ENCODE assay signal across 23 mouse cellular contexts in genomic region chr15:82934971-82935370, GRCm38 (mm10). TPM values are rescaled to one million over a fixed set of nuclear protein-coding genes. Genes with fewer than 3 reads are reported as not detected.
DNase-seq lines count a peak whose midpoint lies in the region; ATAC-seq lines count a peak whose summit lies in the region.
"Had no signal": no experiment of that assay in that cellular context is flagged by ENCODE, and none has a peak within 500 bp of the region (broad histone marks: within the 10 kb centered on the region; RNA-seq: fewer than 3 reads in every experiment).

No protein-coding gene starts in this region.

- no peaks in the 10 kb centered on the region; the same call in 1 of the 2 replicates for H3K27me3 ChIP-seq in hindbrain, embryonic 11.5 days (ENCODE audit: control insufficient read depth, insufficient read depth, low read length)
- peaks cover 65% of the 10 kb centered on the region for H3K27me3 ChIP-seq in hindbrain, embryonic 10.5 days (ENCODE audit: insufficient read depth, poor library complexity, severe bottlenecking)
- H3K27me3 ChIP-seq in midbrain, embryonic 12.5 days, result peaks cover 12% of the 10 kb centered on the region
- H3K27me3 ChIP-seq in midbrain, embryonic 15.5 days (replicated peaks), result no peaks in the 10 kb centered on the region
- H3K27me3 ChIP-seq in forebrain, embryonic 15.5 days, result no peaks in the 10 kb centered on the region
- H3K27me3 ChIP-seq: embryonic facial prominence, embryonic 13.5 days; stomach, embryonic 15.5 days had no signal

- H3K4me3 ChIP-seq in hindbrain, embryonic 11.5 days (ENCODE audit: low read depth, low read length), result no peak overlapping the region
- no peak overlapping the region for H3K4me3 ChIP-seq in hindbrain, embryonic 10.5 days
- no peak overlapping the region for H3K4me3 ChIP-seq in midbrain, embryonic 12.5 days
- H3K4me3 ChIP-seq in midbrain, embryonic 15.5 days, result no peak overlapping the region
- H3K4me3 ChIP-seq in forebrain, embryonic 15.5 days, result no peak overlapping the region
- H3K4me3 ChIP-seq: embryonic facial prominence, embryonic 13.5 days; erythroblast, embryonic 14.5 days; heart, embryonic 15.5 days; limb, embryonic 10.5 days; neural tube, embryonic 12.5 days; stomach, embryonic 15.5 days had no signal

- no peak overlapping the region for H3K4me2 ChIP-seq in hindbrain, embryonic 11.5 days (replicated peaks; ENCODE audit: low read depth, low read length)
- H3K4me2 ChIP-seq in midbrain, embryonic 12.5 days (replicated peaks), result no peak overlapping the region
- H3K4me2 ChIP-seq in midbrain, embryonic 15.5 days, result no peak overlapping the region
- no peak overlapping the region for H3K4me2 ChIP-seq in forebrain, embryonic 15.5 days (replicated peaks)
- H3K4me2 ChIP-seq: embryonic facial prominence, embryonic 13.5 days; heart, embryonic 15.5 days; neural tube, embryonic 12.5 days; stomach, embryonic 15.5 days had no signal

- 64% methylated on average over 10 of the region's 10 CpGs for WGBS in hindbrain, embryonic 11.5 days
- 76% methylated on average over 10 of the region's 10 CpGs for WGBS in hindbrain, embryonic 10.5 days
- 86% methylated on average over 10 of the region's 10 CpGs for WGBS in midbrain, embryonic 12.5 days
- 69% methylated on average over 10 of the region's 10 CpGs for WGBS in midbrain, embryonic 15.5 days
- 56% methylated on average over 10 of the region's 10 CpGs for whole genome bisulfite sequencing in forebrain, embryonic 15.5 days

- ATAC-seq in hindbrain, embryonic 11.5 days (ENCODE audit: low FRiP score), result no peak
- ATAC-seq in midbrain, embryonic 12.5 days (ENCODE audit: low FRiP score, low read depth), result no peak
- ATAC-seq in midbrain, embryonic 15.5 days (replicated peaks), result no peak
- ATAC-seq in forebrain, embryonic 15.5 days (replicated peaks), result peak; percentile 41

- no peaks in the 10 kb centered on the region for H3K36me3 ChIP-seq in hindbrain, embryonic 11.5 days (ENCODE audit: control insufficient read depth, insufficient read depth, low read length)
- no peaks in the 10 kb centered on the region for H3K36me3 ChIP-seq in hindbrain, embryonic 10.5 days
- no peaks in the 10 kb centered on the region for H3K36me3 ChIP-seq in midbrain, embryonic 12.5 days
- no peaks in the 10 kb centered on the region for H3K36me3 ChIP-seq in midbrain, embryonic 15.5 days (replicated peaks)
- H3K36me3 ChIP-seq in forebrain, embryonic 15.5 days, result no peaks in the 10 kb centered on the region
- H3K36me3 ChIP-seq: heart, embryonic 15.5 days; neural tube, embryonic 12.5 days; stomach, embryonic 15.5 days had no signal

- peaks cover 9% of the 10 kb centered on the region for H3K4me1 ChIP-seq in hindbrain, embryonic 11.5 days (replicated peaks; ENCODE audit: control insufficient read depth, insufficient read depth, low read length)
- H3K4me1 ChIP-seq in hindbrain, embryonic 10.5 days (replicated peaks), result peaks cover 71% of the 10 kb centered on the region
- H3K4me1 ChIP-seq in midbrain, embryonic 12.5 days, result peaks cover 75% of the 10 kb centered on the region
- peaks cover 74% of the 10 kb centered on the region for H3K4me1 ChIP-seq in midbrain, embryonic 15.5 days
- H3K4me1 ChIP-seq in forebrain, embryonic 15.5 days, result peaks cover 84% of the 10 kb centered on the region

- no peak overlapping the region for H3K9ac ChIP-seq in hindbrain, embryonic 11.5 days (ENCODE audit: low read depth, low read length)
- no peak overlapping the region for H3K9ac ChIP-seq in midbrain, embryonic 12.5 days (replicated peaks)
- H3K9ac ChIP-seq in midbrain, embryonic 15.5 days, result no peak overlapping the region
- H3K9ac ChIP-seq in forebrain, embryonic 15.5 days (replicated peaks), result no peak overlapping the region; the same call in 1 of the 2 replicates
- H3K9ac ChIP-seq: embryonic facial prominence, embryonic 13.5 days; heart, embryonic 15.5 days; neural tube, embryonic 12.5 days; stomach, embryonic 15.5 days had no signal

- H3K27ac ChIP-seq in hindbrain, embryonic 11.5 days (ENCODE audit: low read depth, low read length), result 0 out of 2 replicates have a peak overlapping the region, but pooled peaks have one; percentile 13
- H3K27ac ChIP-seq in hindbrain, embryonic 10.5 days, result no peak overlapping the region
- 0 out of 2 replicates have a peak overlapping the region, but pooled peaks have one; percentile 2 for H3K27ac ChIP-seq in midbrain, embryonic 12.5 days (replicated peaks)
- H3K27ac ChIP-seq in midbrain, embryonic 15.5 days, result no peak overlapping the region
- 0 out of 2 replicates have a peak overlapping the region, but pooled peaks have one; percentile 3 for H3K27ac ChIP-seq in forebrain, embryonic 15.5 days (replicated peaks)
- H3K27ac ChIP-seq: embryonic facial prominence, embryonic 13.5 days; heart, embryonic 15.5 days; kidney, postnatal 0 days; limb, embryonic 10.5 days; macrophage; neural tube, embryonic 12.5 days; stomach, embryonic 15.5 days had no signal

- no peaks in the 10 kb centered on the region for H3K9me3 ChIP-seq in hindbrain, embryonic 11.5 days (ENCODE audit: control insufficient read depth, low read length)
- no peaks in the 10 kb centered on the region for H3K9me3 ChIP-seq in hindbrain, embryonic 10.5 days
- H3K9me3 ChIP-seq in midbrain, embryonic 12.5 days, result no peaks in the 10 kb centered on the region
- no peaks in the 10 kb centered on the region for H3K9me3 ChIP-seq in midbrain, embryonic 15.5 days
- no peaks in the 10 kb centered on the region for H3K9me3 ChIP-seq in forebrain, embryonic 15.5 days
- H3K9me3 ChIP-seq: embryonic facial prominence, embryonic 13.5 days; heart, embryonic 15.5 days; limb, embryonic 10.5 days; neural tube, embryonic 12.5 days; stomach, embryonic 15.5 days had no signal

- no peak for DNase-seq in hindbrain, embryonic 11.5 days (ENCODE audit: low spot score)
- no peak for DNase-seq in hindbrain, embryonic 10.5 days (ENCODE audit: low spot score)
- peak; percentile 64 to 70 for DNase-seq in layer of hippocampus, postnatal 36 days
- no peak for DNase-seq in urinary bladder, adult 2 months (ENCODE audit: low spot score)
- DNase-seq in embryo, embryonic 10.5 days (ENCODE audit: low spot score), result no peak
- DNase-seq: adrenal gland, postnatal 25 days; cerebellum, adult 11 months; cerebellum, adult 9-11 months; embryo, embryonic 11 days; heart, postnatal 36 days; kidney, adult 18-20 months; thymus, postnatal 25 days had no signal

RNA-seq across cellular contexts. Expression of gene Tcf20, which starts 52.7 kb away (rescaled TPM):
- polyA plus RNA-seq in hindbrain, embryonic 11.5 days (2014; fragmentation: Nextera tagmentation; extraction: Ambion mirVana), result 12.6 and 14.8 TPM in 2 replicates
- polyA plus RNA-seq in hindbrain, embryonic 10.5 days (2016; fragmentation: Nextera tagmentation; extraction: Ambion mirVana), result 6.7 and 6.9 TPM in 2 replicates
- 13.7 TPM in 2 replicates for polyA plus RNA-seq in midbrain, embryonic 12.5 days (2016; fragmentation: Nextera tagmentation; extraction: Ambion mirVana)
- 15.1 and 15.9 TPM in 2 replicates for polyA plus RNA-seq in midbrain, embryonic 15.5 days (2015; fragmentation: Nextera tagmentation; extraction: Ambion mirVana)
- 18.2 and 18.7 TPM in 2 replicates for polyA plus RNA-seq in forebrain, embryonic 15.5 days (2015; fragmentation: Nextera tagmentation; extraction: Ambion mirVana)
- 100 to 1,000 TPM; 212 to 230 TPM for total RNA-seq in layer of hippocampus, postnatal 36 days (2021)
- polyA plus RNA-seq in urinary bladder, adult 2 months (2012; rRNA removed), result 15.0 and 21.0 TPM in 2 replicates

Comparison
In these comparisons a context has a peak if more than half of its experiments do, and no peak if none do; other contexts are left out.
1. H3K27ac ChIP-seq: peak in hindbrain, embryonic 11.5 days (single experiment), midbrain, embryonic 12.5 days (single experiment) and forebrain, embryonic 15.5 days (single experiment); none in hindbrain, embryonic 10.5 days (single experiment) and midbrain, embryonic 15.5 days (single experiment).
2. DNase-seq: peak in layer of hippocampus, postnatal 36 days (2 of 2); none in hindbrain, embryonic 11.5 days (single experiment), hindbrain, embryonic 10.5 days (single experiment), urinary bladder, adult 2 months (single experiment) and embryo, embryonic 10.5 days (single experiment).